Mouse (Mus musculus) kidney, adult 18-20 months (tissue): Measurements from ENCODE around the gene Atg10.
A peak's percentile ranks its signal among the peaks of the same experiment; 100 is the strongest.

Source experiments
- DNase-seq: peaks from one replicate; pipeline ENCODE4 v3.0.0; 2021

Atg10 gene

GRCm38 (mm10) chr13:91171766-91172491 is 51.8 kb downstream of the Atg10 start:
- DNase-seq: no peak

DNA sequence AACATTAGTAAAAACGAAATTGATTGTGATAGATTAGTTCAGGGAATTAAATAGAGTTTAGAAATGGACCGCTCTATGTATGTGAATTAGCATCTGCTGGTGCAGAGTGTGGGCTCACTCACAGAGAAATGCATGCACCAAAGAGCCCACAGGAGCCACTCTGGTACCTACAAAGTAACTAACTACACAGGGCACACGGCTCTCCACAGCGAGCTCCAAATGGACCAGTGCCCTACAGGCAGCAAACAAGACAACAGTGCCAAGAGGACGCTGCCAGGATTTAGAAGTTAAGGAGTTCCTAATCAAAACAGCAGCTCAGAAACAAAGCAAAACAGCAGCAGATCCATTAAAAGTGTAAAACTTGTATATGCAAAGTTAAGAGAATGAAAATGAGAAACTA is 52.6 kb downstream of the Atg10 start:
- DNase-seq: no peak

- no peak for DNase-seq
Measured at GRCm38 (mm10) chr13:91169529-91170319, 54.0 kb downstream of the Atg10 start.

GRCm38 (mm10) chr13:91168486-91168885 is 55.3 kb downstream of the Atg10 start:
- DNase-seq: no peak

- DNase-seq: no peak
Measured at GRCm38 (mm10) chr13:91167561-91167960, 56.2 kb downstream of the Atg10 start.

- no peak for DNase-seq
Measured at GRCm38 (mm10) chr13:91166286-91166685, 57.5 kb downstream of the Atg10 start.

DNA sequence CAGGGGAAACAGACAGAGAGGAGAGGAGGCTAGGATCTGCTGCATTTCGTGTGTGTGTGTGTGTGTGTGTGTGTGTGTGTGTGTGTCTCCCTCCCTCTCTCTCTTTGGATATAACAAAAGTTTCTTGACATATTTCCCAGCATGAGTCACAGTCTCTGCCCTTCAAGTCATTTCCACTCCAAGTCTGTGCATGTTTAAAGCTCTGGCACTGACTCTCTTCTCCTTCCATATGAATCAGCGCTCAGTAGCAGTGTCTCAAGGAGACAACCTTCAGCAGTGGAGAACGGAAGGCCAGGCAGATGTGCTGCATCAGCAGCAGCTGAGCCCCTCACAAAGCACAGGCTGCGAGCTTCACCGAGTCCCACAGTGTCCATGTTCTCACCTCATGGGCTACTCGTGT is 58.6 kb downstream of the Atg10 start:
- DNase-seq: no peak

GRCm38 (mm10) chr13:91163292-91163691 is 60.5 kb downstream of the Atg10 start:
- DNase-seq: no peak

- DNase-seq: peak; percentile 42
Measured at GRCm38 (mm10) chr13:91162452-91162851, 61.3 kb downstream of the Atg10 start.

GRCm38 (mm10) chr13:91160616-91161015 is 63.2 kb downstream of the Atg10 start:
- DNase-seq: no peak

DNA sequence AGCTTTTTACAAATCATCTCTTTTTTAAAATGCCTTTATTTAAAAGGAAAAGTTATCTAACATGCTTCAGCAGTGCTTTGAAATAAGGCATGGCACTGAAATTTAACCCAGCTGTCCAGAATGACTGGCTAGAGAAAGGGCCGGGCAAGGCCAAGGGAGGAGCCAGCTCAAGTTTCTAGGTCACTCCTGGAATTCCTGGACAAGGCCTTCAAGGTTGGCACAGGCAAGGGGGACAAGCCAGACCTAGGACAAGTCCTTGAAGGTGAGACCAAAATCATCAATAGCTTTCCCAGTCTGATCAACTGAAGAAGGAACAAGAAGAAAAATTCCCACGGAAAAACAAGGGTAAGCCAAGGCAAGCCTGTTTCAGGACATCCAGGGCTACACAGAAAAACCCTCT is 63.9 kb downstream of the Atg10 start:
- no peak for DNase-seq

DNA sequence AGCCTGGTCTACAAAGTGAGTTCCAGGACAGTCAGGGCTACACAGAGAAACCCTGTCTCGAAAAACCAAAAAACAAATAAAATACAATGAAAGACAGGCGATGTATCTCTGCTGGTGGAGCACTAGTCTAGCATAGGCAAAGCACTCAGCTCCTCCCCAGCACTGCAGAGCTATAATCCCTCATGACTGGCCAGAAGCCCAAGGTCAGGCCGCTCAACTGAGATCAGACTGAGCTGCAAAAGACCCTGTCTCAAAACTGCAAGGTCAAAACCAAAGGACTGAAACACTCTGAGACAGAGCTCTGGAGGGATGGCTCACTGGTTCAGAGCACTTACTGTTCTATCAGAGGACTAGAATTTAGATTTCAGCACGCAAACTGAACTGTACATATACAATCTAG is 65.8 kb downstream of the Atg10 start:
- DNase-seq: no peak

DNA sequence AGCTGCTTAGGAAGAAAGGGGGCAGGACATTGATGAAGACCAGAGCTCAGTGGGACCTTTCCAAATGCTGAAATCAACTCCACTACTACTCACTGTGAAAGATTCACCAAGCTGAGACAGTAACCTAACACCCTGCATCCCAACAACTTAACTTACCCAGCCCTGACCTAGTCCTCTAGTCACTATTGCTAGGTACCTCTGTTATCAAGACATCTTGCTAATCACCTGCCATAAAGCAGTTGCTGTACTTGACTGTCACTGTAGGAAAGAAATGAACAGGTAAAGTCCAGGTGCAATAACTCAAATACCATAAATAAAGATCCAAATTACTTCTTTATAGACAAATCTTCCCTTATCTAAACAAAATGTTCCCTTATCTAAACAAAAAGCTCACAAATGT is 66.3 kb downstream of the Atg10 start:
- no peak for DNase-seq

- DNase-seq: no peak
Measured at GRCm38 (mm10) chr13:91156949-91157348, 66.8 kb downstream of the Atg10 start.

GRCm38 (mm10) chr13:91156308-91156707 is 67.5 kb downstream of the Atg10 start:
- DNase-seq: no peak

DNA sequence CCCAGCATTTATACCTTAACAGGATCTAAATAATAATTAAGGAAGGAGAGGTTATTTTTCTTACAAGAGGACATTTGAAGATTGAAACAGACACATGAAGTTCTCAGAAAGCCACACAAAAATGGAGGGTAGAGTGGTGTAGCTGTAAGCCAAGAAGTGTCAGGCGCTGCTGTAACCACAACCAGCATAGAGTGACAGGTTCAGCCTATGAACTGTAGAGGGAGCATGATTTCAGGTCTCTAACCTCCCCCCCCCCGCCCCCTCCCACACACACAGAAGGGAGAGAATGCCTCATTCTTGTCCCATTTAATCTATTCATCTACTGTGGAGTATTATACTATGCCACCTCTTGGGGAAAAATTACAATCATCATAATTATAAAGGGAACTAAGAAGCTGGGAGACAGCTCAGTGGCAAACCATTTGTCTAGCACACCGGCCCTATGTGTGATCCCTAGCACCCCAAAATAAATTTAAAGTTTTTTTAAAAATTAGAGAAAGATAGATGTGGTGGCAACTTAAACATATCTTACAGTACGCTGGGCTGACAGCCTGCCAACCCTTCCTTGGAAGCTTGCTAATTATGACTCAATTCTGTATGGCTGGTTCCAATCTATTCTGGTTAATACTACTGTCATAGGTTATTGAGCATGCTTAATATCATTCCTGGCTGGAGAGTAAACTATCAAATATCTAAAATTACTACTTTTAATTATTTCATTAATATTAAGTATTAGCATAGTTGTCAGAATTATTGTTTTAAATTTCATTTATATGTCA is 68.2 kb downstream of the Atg10 start:
- DNase-seq: no peak

GRCm38 (mm10) chr13:91154622-91155021 is 69.1 kb downstream of the Atg10 start:
- DNase-seq: no peak

GRCm38 (mm10) chr13:91136337-91136736 is 87.4 kb downstream of the Atg10 start:
- no peak for DNase-seq

- no peak for DNase-seq
Measured at GRCm38 (mm10) chr13:91133334-91133890, 90.4 kb downstream of the Atg10 start.

DNA sequence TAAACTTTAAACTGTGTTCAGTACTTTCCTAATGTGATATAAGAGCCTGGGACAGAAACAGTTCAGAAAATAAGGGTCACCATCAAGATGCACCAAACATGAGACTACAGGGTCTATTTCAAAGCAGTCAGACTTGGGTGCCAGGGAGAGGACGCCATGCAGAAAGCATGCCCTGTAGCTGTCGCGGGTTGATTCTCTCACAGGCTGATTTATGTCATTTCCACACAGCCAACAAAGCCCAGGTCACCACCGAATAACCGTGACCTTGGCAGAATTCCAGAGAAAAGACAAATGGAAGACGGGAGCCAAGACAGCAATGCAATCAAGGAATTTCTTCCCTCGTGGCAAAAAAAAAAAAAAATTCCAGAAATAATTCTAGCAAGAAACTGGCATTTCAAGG is 94.7 kb downstream of the Atg10 start:
- peak; percentile 10 for DNase-seq

DNA sequence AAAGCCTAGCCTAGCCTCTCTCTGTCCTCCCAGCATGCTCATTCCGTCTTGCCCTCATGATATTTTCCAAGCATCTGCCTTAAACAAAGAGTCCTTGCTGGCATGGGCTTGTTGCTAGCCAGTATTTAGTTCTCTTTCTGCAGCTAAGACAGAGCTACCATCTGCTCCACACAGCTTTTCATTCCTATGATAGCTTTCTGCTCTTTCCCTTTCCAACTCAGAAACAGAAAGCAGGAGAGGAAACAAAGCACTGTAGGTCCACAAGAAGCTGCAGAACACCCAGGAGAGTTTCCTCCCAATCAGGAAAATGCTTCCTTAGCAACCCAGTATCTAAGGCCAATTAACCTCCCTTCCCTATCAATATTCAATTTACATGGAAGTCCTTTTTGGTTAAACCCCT is 95.2 kb downstream of the Atg10 start:
- DNase-seq: no peak

DNA sequence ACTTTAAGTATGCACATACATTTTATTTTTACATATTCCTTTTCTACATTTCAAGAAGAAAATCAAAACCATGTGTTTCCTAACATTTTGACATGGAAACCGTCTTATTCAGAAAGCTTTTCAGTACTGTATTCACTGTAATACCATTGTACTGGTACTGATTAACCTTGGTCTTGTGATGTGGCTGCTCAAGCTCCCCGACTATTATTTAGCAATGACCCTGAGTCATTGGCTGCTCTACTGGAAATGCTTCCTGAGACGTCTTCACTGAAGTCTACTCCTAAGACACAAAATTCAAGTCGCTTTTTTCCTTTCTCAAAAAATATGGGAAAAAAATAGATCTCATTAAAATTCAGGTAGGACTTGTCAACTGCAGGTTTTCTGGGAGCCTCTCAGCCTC is 105.6 kb downstream of the Atg10 start:
- no peak for DNase-seq

DNA sequence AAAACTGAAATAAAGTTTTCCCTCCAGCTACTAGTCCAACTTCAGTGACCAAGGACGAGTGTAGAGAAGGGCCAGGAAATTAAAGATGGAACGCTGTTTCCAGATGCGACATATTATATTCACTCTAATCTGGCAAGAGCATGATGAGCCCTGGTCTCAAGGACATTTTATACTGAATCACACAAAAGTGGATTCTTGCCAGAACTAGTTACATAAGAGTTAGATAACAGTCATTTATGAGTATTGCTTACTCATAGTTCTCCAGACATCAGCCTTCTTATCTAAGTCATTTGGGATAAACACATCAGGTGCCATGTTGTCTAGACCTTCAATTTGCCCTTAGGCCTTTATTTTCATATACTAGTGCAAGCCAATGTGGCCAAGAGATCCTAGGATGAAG is 108.9 kb downstream of the Atg10 start:
- no peak for DNase-seq
